Comparison of ENCODE assay signal across 26 mouse cellular contexts in the genomic region with DNA sequence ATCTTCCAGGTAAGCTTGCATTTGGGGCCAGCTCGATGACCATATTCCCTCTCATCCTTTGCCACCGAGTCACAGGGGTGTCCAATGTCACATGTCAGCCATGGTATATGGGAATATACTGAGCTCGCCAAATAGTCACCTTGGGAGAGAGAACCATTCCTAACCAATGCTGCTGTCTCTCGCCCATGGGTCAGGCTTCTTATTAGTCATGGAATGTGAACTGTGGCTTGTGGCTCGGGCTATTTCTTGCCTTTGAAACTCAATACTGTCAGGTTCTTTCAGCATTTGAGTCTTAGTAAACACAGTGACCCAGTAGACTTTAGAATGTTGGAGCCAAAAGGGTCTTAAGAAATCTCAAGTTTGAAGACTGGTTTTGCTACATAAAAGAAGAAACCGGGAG. TPM values are rescaled to one million over a fixed set of nuclear protein-coding genes. Genes with fewer than 3 reads are reported as not detected.
DNase-seq lines count a peak whose midpoint lies in the region; ATAC-seq lines count a peak whose summit lies in the region.
"Had no signal": no experiment of that assay in that cellular context is flagged by ENCODE, and none has a peak within 500 bp of the region (broad histone marks: within the 10 kb centered on the region; RNA-seq: fewer than 3 reads in every experiment).

No protein-coding gene starts in this region.

- WGBS in heart, embryonic 16.5 days = 86% methylated on average over 6 of the region's 6 CpGs
- 86% methylated on average over 6 of the region's 6 CpGs for WGBS in hindbrain, embryonic 11.5 days

- H3K4me2 ChIP-seq in heart, embryonic 16.5 days (ENCODE audit: low read depth, low read length) = peak overlapping the region; percentile 55
- no peak overlapping the region for H3K4me2 ChIP-seq in hindbrain, embryonic 11.5 days (replicated peaks; ENCODE audit: low read depth, low read length)
- H3K4me2 ChIP-seq: hindbrain, embryonic 14.5 days; liver, embryonic 12.5 days; midbrain, embryonic 11.5 days; neural tube, embryonic 13.5 days had no signal

- no peaks in the 10 kb centered on the region for H3K9me3 ChIP-seq in heart, embryonic 16.5 days (replicated peaks; ENCODE audit: control insufficient read depth, low read length)
- H3K9me3 ChIP-seq in hindbrain, embryonic 11.5 days (ENCODE audit: control insufficient read depth, low read length) = no peaks in the 10 kb centered on the region
- H3K9me3 ChIP-seq: forebrain, embryonic 10.5 days; liver, embryonic 12.5 days; neural tube, embryonic 13.5 days had no signal

- no peak for ATAC-seq in heart, embryonic 16.5 days (replicated peaks; ENCODE audit: extremely low read depth, insufficient read depth, low FRiP score)
- ATAC-seq in hindbrain, embryonic 11.5 days (ENCODE audit: low FRiP score) = no peak
- ATAC-seq: intestine, postnatal 0 days; liver, embryonic 12.5 days; liver, postnatal 0 days had no signal

- no peaks in the 10 kb centered on the region for H3K27me3 ChIP-seq in heart, embryonic 16.5 days (ENCODE audit: control insufficient read depth, insufficient read depth, low read length)
- H3K27me3 ChIP-seq in hindbrain, embryonic 11.5 days (ENCODE audit: control insufficient read depth, insufficient read depth, low read length) = no peaks in the 10 kb centered on the region
- H3K27me3 ChIP-seq: liver, embryonic 12.5 days; neural tube, embryonic 13.5 days had no signal

- peak overlapping the region; percentile 31 for H3K4me3 ChIP-seq in heart, embryonic 16.5 days (ENCODE audit: low read length)
- H3K4me3 ChIP-seq in hindbrain, embryonic 11.5 days (ENCODE audit: low read depth, low read length) = no peak overlapping the region
- H3K4me3 ChIP-seq: forebrain, embryonic 10.5 days; liver, embryonic 12.5 days; neural tube, embryonic 13.5 days had no signal

- peaks cover 5% of the 10 kb centered on the region for H3K36me3 ChIP-seq in heart, embryonic 16.5 days (ENCODE audit: control insufficient read depth, insufficient read depth)
- peaks cover 11% of the 10 kb centered on the region for H3K36me3 ChIP-seq in hindbrain, embryonic 11.5 days (ENCODE audit: control insufficient read depth, insufficient read depth, low read length)
- H3K36me3 ChIP-seq: liver, embryonic 12.5 days had no signal

- H3K4me1 ChIP-seq in heart, embryonic 16.5 days (ENCODE audit: control insufficient read depth, insufficient read depth, low read length) = peaks cover 5% of the 10 kb centered on the region; the same call in 1 of the 2 replicates
- H3K4me1 ChIP-seq in hindbrain, embryonic 11.5 days (replicated peaks; ENCODE audit: control insufficient read depth, insufficient read depth, low read length) = no peaks in the 10 kb centered on the region
- H3K4me1 ChIP-seq: forebrain, embryonic 10.5 days; liver, embryonic 12.5 days; neural tube, embryonic 13.5 days had no signal

- H3K9ac ChIP-seq in heart, embryonic 16.5 days (ENCODE audit: low read length) = no peak overlapping the region
- H3K9ac ChIP-seq in hindbrain, embryonic 11.5 days (ENCODE audit: low read depth, low read length) = no peak overlapping the region
- H3K9ac ChIP-seq: hindbrain, embryonic 14.5 days; liver, embryonic 12.5 days; liver, postnatal 0 days; neural tube, embryonic 13.5 days had no signal

- peak overlapping the region; percentile 83; the same call in 1 of the 2 replicates for H3K27ac ChIP-seq in heart, embryonic 16.5 days (ENCODE audit: low read length)
- no peak overlapping the region for H3K27ac ChIP-seq in hindbrain, embryonic 11.5 days (ENCODE audit: low read depth, low read length)
- H3K27ac ChIP-seq: forebrain, embryonic 10.5 days; hindbrain, embryonic 14.5 days; liver, embryonic 12.5 days; neural tube, embryonic 13.5 days had no signal

- DNase-seq in gastrocnemius, postnatal 10 days = peak; percentile 11
- no peak for DNase-seq in gastrocnemius, postnatal 25 days
- no peak for DNase-seq in heart, adult 9 months (ENCODE audit: low spot score in 2 of 2)
- peak; percentile 76 for DNase-seq in fibroblast of lung, adult 2 months (ENCODE audit: low read depth)
- DNase-seq in T-cell, adult 2 months (ENCODE audit: low spot score) = no peak
- no peak for DNase-seq in hindbrain, embryonic 11.5 days (ENCODE audit: low spot score)
- DNase-seq: adrenal gland, postnatal 10 days; cerebellum, adult 9-10 months; cerebellum, postnatal 36 days; kidney, adult 9 months; kidney, postnatal 10 days; layer of hippocampus, postnatal 36 days; left cerebral cortex, postnatal 4 days; liver, postnatal 0 days; right cerebral cortex, postnatal 4 days; thymus, adult 2 months; thymus, postnatal 36 days had no signal

RNA-seq across cellular contexts. Expression of gene Cavin4, which starts 0.7 kb away (rescaled TPM):
- 100 to 1,000 TPM; 184 to 203 TPM for total RNA-seq in gastrocnemius, postnatal 10 days (2021)
- 100 to 1,000 TPM; 106 to 147 TPM for total RNA-seq in gastrocnemius, postnatal 25 days (2021)
- polyA plus RNA-seq in heart, embryonic 16.5 days (2015; fragmentation: Nextera tagmentation; extraction: Ambion mirVana) = 20.8 and 27.6 TPM in 2 replicates
- 2.1 and 3.8 TPM in 2 replicates for polyA plus RNA-seq in hindbrain, embryonic 11.5 days (2014; fragmentation: Nextera tagmentation; extraction: Ambion mirVana)
- total RNA-seq: megakaryocyte, adult 5-6 weeks had no signal
- polyA plus RNA-seq: large intestine, adult 2 months had no signal

Comparison
In these comparisons a context has a peak if more than half of its experiments do, and no peak if none do; other contexts are left out.
1. DNase-seq: peak in gastrocnemius, postnatal 10 days (single experiment) and fibroblast of lung, adult 2 months (single experiment); none in gastrocnemius, postnatal 25 days (single experiment), heart, adult 9 months (0 of 2), T-cell, adult 2 months (single experiment) and hindbrain, embryonic 11.5 days (single experiment).